Mouse (Mus musculus) small intestine, adult 2 months (tissue): ENCODE measurements at regions not wholly inside any gene's neighbourhood (a gene's known extent, or its start where the extent isn't known, plus 50 kb on each side); places are given as distances from the start of the nearest gene placed in this dataset.

ENCODE experiments used
- H3K27ac ChIP-seq: fragments of 200-500 bp; 2 replicates; pipeline ENCODE4 v1.5.1; 2012; ENCODE audit warnings: low read depth, low read length, control low read depth, inconsistent platforms; ENCODE audit not compliant: insufficient read depth
- H3K27me3 ChIP-seq: fragments of 200-500 bp; 2 replicates; pipeline ENCODE4 v1.6.1; 2012; ENCODE audit warnings: mild to moderate bottlenecking, moderate library complexity, low read length, inconsistent platforms; ENCODE audit not compliant: control insufficient read depth, insufficient read depth
- H3K36me3 ChIP-seq: fragments of 200-500 bp; 2 replicates; pipeline ENCODE4 v1.6.1; 2012; ENCODE audit warnings: mild to moderate bottlenecking, low read length, control low read depth, inconsistent platforms; ENCODE audit not compliant: control insufficient read depth, insufficient read depth
- H3K4me1 ChIP-seq: fragments of 200-500 bp; 2 replicates; pipeline ENCODE4 v1.6.1; 2012; ENCODE audit warnings: low read length, inconsistent platforms, mixed read lengths; ENCODE audit not compliant: control insufficient read depth, insufficient read depth, insufficient read length
- H3K4me3 ChIP-seq: fragments of 200-500 bp; 2 replicates; pipeline ENCODE4 v1.5.1; 2012; ENCODE audit warnings: low read depth, mild to moderate bottlenecking, control low read depth, inconsistent platforms, low read length, moderate library complexity
- CTCF ChIP-seq: fragments of 200-500 bp; IDR thresholded peaks from 2 replicates; pipeline ENCODE4 v1.5.1; 2012; ENCODE audit warnings: low read depth, mild to moderate bottlenecking, control low read depth, inconsistent platforms, low read length, moderate library complexity, mixed read lengths; ENCODE audit not compliant: insufficient replicate concordance, insufficient read length; ENCODE audit errors: extremely low read depth
- POLR2A ChIP-seq: fragments of 200-500 bp; IDR thresholded peaks from 2 replicates; pipeline ENCODE4 v1.6.1; 2012; ENCODE audit warnings: low read depth, mild to moderate bottlenecking, control low read depth, inconsistent platforms, low read length, moderate library complexity
- WGBS: fragments of 180-500 bp; shearing (Covaris S2); methylation state at CpG from one replicate; pipeline ENCODE4 v1.1.7; 2018; 5-methylcytosine and 5-hydroxymethylcytosine counted together

DNA sequence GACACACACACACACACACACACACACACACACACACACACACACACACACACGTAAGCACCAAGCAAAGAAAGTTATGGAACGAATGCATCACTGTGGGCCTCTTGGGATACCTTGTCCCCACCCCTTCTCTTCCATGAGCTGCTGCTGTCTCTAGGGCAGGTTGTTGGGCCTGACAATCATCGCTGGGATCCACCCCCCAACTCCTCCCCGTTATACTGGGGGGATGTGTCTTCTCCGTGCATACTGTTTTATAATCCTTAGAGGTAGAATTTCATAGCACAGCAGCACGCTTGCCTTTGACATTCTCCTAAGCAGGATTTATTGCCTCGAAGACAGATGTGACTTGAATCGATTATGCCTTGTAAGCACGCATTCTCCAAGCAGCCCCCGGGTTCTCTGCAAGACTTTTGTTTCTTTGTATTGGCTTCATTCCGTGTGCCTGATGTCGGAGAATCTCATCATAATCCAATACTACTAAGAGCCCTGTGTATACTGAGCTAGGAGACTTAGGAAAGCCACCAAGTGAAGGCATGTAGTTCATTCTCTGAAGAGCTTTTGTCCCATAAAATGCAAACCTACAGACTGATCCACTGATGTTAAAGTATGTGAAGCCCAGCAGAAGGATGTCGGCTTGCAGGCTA lies 386.4 kb downstream of the Prdm2 start:
- H3K4me3 ChIP-seq: no peak overlapping the region
- 55% methylated on average over 13 of the region's 13 CpGs for WGBS
- TF ChIP-seq POLR2A: no peak
- TF ChIP-seq CTCF: no peak
- H3K27me3 ChIP-seq: no peaks in the 10 kb centered on the region
- H3K27ac ChIP-seq: no peak overlapping the region
- H3K36me3 ChIP-seq: no peaks in the 10 kb centered on the region
- H3K4me1 ChIP-seq: no peaks in the 10 kb centered on the region

DNA sequence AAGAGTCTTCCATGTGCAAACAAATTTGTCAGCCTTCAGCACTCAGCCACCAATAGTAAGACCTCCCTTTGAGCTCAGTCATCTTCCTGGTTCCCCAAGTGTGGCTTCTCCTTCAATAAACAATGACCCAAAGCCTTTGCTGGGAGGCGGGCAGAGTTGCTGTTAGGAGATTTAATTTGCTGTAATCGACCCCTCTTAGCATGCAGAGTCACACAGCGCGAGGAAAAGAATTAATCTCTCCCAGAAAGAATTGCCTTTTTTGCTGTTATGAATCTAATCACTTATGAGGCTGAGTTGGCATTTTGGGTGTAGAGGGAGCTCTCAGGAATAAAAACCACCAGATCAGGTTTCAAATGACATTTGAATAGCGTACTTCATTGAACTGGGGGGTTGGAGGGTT lies 387.0 kb downstream of the Prdm2 start:
- H3K27ac ChIP-seq: no peak overlapping the region
- no peaks in the 10 kb centered on the region for H3K4me1 ChIP-seq
- H3K27me3 ChIP-seq: no peaks in the 10 kb centered on the region
- no peak overlapping the region for H3K4me3 ChIP-seq
- H3K36me3 ChIP-seq: no peaks in the 10 kb centered on the region
- TF ChIP-seq CTCF: no peak
- no peak for TF ChIP-seq POLR2A
- WGBS: 71% methylated on average over 5 of the region's 5 CpGs

DNA sequence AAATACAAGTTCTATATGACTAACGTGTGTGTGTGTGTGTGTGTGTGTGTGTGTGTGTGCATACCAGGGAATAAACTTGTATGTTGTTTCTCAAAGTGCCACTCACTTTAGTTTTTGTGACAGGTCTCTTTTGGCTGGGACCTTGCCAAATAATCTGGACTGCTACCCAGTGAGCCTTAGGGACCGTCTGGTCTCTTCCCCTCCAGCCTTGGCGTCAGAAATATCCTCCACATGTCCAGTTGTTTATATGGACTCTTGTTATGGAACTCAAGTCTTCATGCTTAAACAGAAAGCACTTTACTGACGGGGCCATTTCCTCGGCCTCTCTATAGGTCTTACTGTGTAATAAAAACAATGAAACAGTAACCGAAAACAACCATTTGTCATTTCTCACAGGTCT lies 394.4 kb downstream of the Prdm2 start:
- H3K4me1 ChIP-seq: no peaks in the 10 kb centered on the region
- no peak overlapping the region for H3K4me3 ChIP-seq
- TF ChIP-seq CTCF (no peak), POLR2A (no peak)
- WGBS: 72% methylated on average over 6 of the region's 6 CpGs
- no peaks in the 10 kb centered on the region for H3K36me3 ChIP-seq
- H3K27me3 ChIP-seq: no peaks in the 10 kb centered on the region
- H3K27ac ChIP-seq: no peak overlapping the region

DNA sequence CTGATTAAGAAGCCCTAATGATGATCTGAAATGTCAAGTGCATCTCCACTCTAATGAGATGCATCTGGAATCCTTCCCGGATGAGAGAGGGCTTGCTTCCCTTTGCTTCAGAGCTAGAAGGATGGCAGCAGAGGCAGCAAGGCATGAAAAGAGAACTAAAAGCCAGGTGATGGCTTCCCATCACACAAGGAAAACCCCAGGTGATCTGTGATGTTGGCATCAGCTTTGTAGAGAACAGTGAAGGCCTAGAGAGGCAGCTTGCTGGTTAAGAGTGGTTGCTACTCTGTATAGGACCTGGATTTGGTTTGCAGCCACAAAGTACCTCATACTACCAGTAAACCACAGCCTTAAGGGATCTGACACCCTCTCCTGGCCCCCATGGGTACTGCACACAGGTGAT lies 395.8 kb downstream of the Prdm2 start:
- 84% methylated on average over 1 of the region's 1 CpGs for WGBS
- Histone ChIP-seq H3K36me3 (no peaks in the 10 kb centered on the region), H3K4me1 (no peaks in the 10 kb centered on the region), H3K27ac (no peak overlapping the region), H3K27me3 (no peaks in the 10 kb centered on the region), H3K4me3 (no peak overlapping the region)
- no peak for TF ChIP-seq CTCF
- TF ChIP-seq POLR2A: no peak

DNA sequence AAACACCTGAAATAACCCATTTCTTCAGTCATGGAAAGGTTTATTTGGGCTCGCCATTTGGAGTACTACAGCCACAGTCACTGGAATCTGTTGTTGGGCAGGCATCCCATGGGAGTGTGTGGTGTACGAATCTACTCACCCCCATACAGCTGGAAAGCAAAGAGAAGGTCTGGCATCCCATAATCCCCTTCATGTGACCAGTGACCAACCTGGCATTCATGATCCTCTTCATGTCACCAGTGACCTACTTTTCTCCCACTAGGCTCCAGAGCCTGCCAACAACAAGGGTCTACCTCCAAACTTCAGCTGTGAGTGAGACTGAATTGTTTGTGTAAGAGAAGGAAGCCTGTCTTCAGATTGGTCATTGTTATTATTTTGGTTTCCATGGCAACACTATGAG lies 409.0 kb downstream of the Prdm2 start:
- Histone ChIP-seq H3K36me3 (no peaks in the 10 kb centered on the region), H3K27me3 (no peaks in the 10 kb centered on the region), H3K4me1 (no peaks in the 10 kb centered on the region), H3K27ac (no peak overlapping the region), H3K4me3 (no peak overlapping the region)
- TF ChIP-seq CTCF: no peak
- no peak for TF ChIP-seq POLR2A
- 83% methylated on average over 2 of the region's 2 CpGs for WGBS

DNA sequence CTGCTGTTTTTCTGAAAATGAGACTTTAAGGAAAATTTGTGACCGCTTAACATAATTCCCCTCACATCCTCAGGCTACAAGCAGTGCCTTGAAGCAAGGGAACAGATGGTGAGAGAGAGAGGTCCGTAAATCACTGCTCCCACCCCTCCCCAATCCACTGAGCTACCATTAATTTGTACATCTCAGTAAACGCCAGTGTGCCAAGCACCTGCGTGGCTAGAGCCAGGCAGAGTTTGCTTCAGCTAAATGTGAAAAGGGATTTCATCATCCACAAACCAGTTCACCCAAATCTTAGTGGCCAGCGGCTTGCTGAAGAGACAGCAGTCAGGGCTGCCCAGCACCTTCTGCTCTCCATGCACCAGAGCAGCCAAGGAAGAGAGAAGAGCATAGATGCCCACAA lies 413.5 kb downstream of the Prdm2 start:
- Histone ChIP-seq H3K36me3 (no peaks in the 10 kb centered on the region), H3K27me3 (no peaks in the 10 kb centered on the region), H3K27ac (no peak overlapping the region), H3K4me3 (no peak overlapping the region), H3K4me1 (no peaks in the 10 kb centered on the region)
- no peak for TF ChIP-seq POLR2A
- no peak for TF ChIP-seq CTCF
- WGBS: 67% methylated on average over 5 of the region's 5 CpGs

DNA sequence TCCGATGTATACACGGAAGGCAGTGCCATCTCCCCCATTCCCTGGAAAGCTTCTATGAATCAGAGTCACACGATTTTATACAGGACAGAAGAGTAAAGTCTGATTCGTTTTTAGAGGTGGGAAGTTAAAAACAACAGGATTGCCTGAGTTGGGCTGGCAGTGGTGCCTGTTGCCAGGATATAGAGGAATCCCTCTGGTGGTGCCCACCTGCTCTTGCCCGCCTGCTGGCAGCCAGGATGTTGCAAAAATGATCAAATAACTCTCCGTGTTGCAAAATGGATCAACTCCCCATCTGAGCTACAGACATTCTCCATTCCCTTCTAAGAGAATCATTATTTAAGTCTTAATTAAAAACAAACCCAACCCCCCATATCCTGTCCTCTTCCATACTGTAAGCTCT lies 414.0 kb downstream of the Prdm2 start:
- 73% methylated on average over 6 of the region's 6 CpGs for WGBS
- H3K4me3 ChIP-seq: no peak overlapping the region
- H3K27ac ChIP-seq: no peak overlapping the region
- H3K27me3 ChIP-seq: no peaks in the 10 kb centered on the region
- H3K4me1 ChIP-seq: no peaks in the 10 kb centered on the region
- H3K36me3 ChIP-seq: no peaks in the 10 kb centered on the region
- TF ChIP-seq CTCF: no peak
- no peak for TF ChIP-seq POLR2A
